Mouse (Mus musculus): ENCODE results near the gene Foxn3.

The Foxn3 gene

DNA sequence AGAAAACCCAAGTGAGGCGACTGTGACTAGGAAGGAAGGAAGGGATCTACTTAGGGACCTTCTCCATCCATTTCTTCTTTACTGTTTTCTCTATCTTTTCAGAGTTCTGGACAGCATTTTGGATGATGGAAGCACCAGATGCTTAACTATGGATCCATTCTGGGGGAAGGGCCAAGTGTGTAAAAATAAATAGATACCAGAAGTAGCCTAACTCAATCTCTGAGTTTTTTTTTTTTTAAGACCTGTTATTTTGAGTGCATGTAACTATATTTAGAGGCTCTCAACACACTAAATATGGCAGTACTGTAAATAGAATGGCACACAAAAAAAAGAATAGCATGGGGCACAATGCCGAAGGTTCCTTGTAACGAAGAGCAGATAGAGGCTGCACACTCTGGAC lies 381.0 kb downstream of the Foxn3 start:
- no peak for DNase-seq (ENCODE audit: low spot score in 2 of 2)

DNA sequence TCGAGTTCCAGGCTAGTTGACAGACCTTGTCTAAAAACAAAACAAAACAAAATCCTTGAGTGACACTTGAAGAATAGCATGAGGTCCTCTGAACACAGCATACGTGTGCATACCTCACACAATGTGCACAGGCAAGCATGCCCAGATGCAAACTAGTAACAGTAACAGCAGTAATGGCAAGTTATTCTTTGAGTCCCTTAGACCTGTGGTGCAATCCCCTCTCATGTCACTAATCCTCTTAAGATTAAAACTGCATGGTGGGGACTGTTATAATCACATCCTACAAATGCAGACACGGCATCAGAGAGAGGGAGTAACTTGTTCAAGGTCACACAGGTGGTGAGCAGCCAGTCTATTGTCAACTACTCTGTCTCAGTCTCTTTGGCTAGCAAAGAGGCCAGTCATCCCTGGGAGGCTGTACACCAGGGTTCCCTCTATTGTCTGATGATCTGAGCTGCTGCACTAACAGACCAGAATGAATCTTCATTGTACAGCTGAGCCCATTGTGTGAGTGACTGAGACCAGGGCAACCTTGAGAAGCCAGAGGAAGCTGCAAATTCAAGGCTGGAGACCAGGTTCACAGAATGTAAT lies 383.1 kb downstream of the Foxn3 start:
- no peak for DNase-seq (ENCODE audit: low spot score in 2 of 2)

DNA sequence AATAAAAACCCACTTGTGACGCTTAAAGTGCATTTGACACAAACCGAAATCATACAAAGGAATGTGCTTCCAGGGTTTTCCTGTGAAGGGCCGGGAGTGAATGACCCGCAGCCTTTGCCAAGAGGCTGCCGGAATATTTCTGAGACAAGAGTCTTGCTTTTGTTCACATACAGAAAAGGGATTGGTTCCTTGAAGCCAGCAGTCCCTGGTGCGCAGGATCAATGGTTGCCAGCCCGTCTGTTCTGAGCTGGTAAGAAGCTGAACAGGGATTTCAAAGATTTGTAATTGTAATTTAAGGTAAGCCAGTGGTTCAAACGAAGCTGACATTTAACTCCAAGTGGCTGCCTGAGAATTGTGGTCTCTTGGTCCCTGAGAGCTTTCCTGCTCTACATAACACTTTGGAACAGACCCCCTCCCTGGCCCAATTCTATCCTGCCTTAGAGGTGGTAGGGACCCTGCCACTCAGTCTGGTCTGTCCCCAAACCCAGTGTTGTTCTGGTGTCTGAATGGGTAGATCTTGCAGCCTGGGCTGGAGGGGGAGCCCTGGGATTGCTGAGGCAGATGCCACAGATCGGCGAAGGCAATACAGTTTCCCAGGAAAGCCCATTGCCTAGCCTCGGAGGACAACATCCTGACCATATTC lies 388.3 kb downstream of the Foxn3 start:
- DNase-seq (ENCODE audit: low spot score in 2 of 2), result no peak

DNA sequence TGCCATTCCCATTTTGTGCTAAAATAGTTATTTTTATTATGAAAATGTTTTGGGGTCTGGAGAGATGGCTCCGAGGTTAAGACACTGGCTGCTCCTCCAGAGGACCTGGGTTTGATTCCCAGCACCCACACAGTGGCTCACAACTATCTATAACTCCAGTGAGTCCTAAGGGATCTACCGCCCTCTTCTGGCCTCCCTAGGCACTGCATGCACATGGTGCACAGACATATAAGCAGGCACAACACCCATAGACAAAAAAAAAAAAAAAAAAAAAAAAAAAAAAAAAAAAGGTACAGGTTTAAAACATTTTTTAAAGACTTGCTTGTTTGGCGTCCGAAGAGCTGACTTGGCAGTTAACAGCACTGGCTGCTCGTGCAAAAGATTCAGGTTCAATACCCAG lies 391.2 kb downstream of the Foxn3 start:
- no peak for DNase-seq (ENCODE audit: low spot score in 2 of 2)

DNA sequence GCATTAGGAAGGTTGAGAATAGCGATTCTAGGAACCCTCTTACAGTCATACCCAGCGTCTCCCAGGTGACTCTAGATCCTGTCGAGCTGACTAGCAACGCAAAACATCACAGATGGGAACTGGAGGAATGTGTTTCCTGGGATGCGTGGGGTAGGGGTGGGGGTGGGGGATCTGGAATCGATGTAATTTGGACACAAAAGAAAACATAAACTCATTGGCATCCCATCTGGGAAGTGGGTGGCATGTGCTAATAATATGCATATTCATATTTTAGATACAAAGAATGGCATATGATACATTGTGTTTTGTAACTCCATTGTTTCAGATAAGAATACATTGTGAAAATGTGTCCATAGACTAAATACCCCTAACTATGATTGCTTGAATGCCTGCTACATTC lies 393.5 kb downstream of the Foxn3 start:
- no peak for DNase-seq (ENCODE audit: low spot score in 2 of 2)

DNA sequence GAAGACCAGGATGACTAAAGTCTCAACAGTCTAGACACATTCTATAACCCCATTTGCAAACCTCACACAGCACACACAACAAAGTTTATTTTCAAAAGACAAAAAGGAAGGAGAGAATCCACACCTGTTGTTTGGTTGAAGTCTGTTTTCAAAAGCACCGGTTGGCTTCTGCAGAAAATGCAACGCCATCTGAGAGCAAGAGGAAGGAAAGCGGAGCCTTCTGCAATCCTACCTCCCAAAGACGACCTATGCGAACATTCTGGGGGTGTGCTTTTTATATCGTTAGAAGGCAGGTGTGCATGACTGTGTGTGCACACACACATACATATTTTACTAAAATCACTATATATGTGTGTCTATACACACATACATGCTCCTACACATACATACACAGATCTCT lies 397.3 kb downstream of the Foxn3 start:
- DNase-seq (ENCODE audit: low spot score in 2 of 2), result no peak

DNA sequence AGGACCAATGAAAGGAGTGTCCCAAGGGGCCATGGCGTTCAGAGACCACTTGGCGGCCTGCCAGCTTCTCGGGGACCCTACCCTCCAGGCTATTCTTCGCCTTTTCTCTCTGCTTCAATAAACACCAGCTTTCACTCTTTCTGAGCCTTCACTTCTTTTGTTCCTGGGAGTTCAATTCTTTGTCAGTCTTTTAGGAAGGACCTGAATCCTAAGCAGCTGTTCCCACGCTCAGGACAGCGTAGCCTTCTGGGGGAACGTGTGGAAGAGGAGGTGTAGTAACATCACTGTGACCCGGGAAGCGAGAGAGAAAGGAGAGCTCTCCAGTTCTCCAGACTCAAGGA lies 400.1 kb downstream of the Foxn3 start:
- no peak for DNase-seq (ENCODE audit: low spot score in 2 of 2)

DNA sequence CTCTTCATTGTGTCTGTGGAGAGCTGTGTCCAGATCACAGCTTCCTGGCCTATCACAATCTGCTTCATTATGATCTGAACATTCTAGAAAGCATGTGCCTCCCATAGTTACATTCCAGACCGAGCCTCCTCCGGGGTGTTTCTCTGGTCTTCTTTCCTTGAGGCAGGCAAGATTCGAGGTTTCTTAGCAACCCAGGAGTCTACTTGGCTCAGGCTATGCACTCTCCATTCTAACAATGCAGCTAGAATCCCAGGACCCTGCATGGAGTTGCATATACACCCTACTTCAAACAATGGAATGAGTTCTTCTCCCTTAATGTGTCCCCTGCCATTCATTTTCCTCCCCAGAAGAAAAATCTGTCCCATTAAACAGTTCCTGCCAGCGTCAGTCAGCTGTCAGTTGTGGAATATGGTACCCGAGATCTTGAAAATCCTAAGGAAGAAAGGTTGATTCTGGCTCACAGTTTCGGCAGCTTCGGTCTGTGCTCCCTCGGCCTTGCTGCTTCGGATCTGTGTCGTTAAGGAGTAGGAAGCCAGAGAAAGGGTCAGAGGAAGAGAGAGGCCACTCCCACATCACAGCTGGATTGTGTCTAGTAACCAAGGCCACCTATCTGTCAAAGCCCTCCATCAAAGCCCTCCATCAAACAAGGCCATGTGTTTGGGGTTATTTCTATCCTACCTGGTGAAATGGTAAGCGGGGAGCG lies 400.6 kb downstream of the Foxn3 start:
- no peak for DNase-seq (ENCODE audit: low spot score in 2 of 2)

DNA sequence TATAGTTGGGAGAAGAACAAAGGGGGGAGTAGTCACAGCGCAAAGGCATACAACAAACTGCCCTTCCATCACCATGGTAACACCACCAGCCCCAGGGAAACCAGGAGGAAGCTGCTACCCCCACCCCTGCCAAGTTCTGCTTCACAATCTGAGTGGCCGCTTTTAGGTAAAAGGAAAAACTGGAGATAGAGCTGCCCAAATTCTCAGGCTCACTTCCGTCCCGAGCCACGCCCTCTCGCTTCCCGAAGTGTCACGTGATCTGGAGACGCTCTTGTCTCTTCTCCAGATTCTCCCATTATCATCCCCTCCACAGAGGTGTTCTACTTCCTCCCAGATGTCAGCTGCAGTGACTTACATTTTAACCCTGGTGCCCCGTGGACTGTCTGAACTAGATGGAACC lies 401.2 kb downstream of the Foxn3 start:
- DNase-seq (ENCODE audit: low spot score in 2 of 2), result peak; percentile 68 to 79

DNA sequence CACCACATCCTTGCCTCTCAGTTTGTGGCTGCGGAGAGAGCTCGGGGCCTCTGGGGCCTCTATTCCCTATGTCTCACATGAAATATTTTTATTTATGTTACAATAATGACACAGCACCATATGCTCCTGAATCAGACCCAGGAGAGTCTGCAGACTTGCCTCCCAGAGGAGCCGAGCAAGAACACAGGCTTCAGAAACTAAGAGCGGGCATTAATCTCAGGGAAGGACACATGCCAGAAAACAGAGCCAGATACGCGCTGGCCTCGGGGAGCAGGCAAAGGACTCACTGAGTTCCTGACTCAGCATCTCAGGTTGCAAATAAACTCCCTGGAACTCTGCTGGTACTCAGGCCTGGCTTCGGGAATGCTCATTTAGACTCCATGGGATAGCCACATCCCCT lies 403.3 kb downstream of the Foxn3 start:
- peak in 1 of 2 experiments; percentile 37 for DNase-seq (ENCODE audit: low spot score in 2 of 2)

DNA sequence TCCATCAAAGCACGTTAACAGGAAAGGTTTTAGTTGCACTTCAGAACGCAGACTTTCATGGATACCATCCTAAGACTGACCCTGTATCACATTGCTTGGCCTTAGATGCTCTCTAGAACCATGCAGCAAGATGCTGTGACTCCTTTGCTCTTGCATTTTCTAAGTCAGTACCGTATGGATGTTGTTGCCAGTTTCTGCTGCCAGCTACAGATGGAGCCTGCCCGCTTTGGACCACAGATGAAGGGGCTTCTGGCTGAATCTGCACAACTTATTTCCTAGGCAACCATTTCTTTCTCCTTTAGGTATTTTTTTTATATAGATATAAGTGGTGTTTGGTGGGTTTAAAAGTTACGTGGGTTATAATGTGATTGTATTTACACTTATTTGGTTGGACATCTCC lies 407.5 kb downstream of the Foxn3 start:
- peak; percentile 52 to 67 for DNase-seq (ENCODE audit: low spot score in 2 of 2)

DNA sequence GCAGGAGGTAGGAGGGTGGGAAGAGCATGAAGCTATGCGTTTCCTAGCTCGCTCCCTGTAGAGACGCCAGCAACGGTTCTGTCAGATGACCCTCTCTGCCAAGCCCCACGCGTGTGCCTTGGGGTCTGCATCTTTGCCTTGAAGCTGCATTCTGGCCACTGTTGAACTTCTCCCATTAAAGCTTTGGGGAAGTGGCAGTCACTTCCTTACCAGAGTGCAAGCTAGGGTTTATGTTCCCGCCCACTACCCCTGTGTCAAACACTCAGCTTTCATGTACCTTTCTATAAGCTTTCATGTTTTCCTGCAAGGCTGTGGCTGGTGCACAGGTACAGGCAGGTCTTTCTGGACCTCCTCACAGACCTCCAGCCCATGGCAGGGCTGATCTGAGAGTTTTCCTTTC lies 409.2 kb downstream of the Foxn3 start:
- DNase-seq (ENCODE audit: low spot score in 2 of 2), result no peak

DNA sequence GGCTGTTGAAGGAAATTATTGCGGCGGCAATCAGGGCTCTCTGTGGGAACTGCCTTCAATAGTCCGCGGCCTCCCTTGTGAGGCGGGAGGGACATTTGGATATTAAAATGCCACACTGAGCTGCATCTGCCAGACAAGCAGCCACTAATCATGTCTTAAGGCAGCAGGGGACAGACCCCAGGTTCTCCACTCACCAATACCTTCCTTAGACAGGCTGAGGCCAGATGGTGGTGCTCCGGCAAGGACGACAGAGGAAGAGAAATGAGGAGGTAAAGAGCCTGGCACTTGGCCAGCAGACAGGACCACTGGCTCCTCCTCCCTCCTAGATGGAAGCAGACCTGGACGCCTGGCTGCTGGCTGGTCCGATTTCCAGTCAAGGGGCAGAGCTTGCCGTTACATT lies 409.7 kb downstream of the Foxn3 start:
- peak in 1 of 2 experiments; percentile 46 for DNase-seq (ENCODE audit: low spot score in 2 of 2)

DNA sequence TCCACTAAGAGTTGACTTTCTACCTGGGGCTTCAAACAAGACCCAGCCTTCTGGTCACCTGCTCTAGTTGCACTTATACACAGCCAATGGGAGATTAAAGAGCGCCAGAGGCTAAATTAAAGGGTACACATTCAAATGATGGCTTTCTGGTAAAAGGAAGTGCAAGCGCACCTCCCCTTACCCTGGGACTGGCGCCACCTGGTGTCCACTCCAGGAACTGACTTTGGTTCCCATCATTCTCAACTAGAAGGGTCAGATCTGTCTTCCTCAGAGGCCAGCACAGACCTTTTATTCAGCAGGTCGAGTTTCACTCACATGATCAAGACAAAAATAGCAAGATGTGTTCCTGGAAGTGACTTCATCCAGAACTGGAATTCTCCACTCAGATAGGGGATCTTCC lies 413.3 kb downstream of the Foxn3 start:
- DNase-seq (ENCODE audit: low spot score in 2 of 2), result peak in 1 of 2 experiments; percentile 41

DNA sequence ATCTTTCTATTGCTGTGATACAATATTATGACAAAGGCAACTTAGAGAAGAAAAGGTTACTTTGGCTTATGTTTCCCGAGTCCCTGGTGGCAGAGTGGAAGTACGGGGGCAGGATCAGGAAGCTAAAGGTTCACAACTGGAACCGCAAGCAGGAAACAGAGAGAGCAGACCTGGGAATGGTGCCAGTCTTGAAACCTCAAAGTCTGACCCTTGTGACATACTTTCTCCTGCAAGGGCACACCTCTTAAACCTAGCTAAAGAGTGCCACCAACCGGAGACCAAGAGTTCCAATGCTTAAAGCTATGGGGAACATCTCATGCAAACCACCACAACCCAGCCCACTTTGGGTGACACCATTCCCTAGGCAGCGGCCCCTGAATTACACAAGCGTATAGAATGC lies 414.2 kb downstream of the Foxn3 start:
- no peak for DNase-seq (ENCODE audit: low spot score in 2 of 2)

Data from right cerebral cortex, postnatal 10 days (tissue).